Mouse (Mus musculus) kidney, postnatal 14 days (tissue): Measurements from ENCODE around the gene Pnmal2.

Experiments
- DNase-seq: peaks from one replicate; pipeline ENCODE4 v3.0.0; 2022; ENCODE audit warnings: mixed read lengths

Pnmal2 gene

DNA sequence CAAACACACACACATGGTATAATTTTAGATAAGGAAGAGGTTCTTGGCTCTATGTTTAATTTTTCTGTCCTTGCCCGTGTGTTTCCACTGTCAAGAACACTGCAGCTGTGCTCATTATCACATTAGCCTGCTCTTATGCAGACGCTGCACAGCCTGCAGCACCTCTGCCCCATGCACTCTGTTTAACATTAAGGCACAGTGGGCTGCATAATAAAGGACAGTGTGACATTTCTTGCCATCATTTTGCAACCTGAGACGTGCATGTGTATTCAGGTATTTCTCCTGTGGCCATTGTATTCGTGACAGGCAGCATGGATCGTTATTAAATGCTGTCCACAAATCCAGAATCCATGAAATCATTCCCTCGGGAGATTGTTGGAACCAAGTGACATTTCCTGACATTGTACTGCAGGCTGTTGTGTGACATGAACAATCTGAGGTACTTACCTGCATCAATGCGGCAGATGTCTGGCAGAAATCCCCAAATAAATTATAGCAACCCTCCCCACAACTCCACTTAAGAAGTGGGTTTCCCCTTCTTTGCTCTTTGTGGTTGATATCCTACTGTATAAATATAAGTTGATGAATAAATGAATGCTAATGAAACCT lies 43.2 kb downstream of the Pnmal2 start:
- no peak for DNase-seq

- DNase-seq = peak; percentile 65
Observed at GRCm38 (mm10) chr7:16988405-16988804, 43.9 kb downstream of the Pnmal2 start.

DNA sequence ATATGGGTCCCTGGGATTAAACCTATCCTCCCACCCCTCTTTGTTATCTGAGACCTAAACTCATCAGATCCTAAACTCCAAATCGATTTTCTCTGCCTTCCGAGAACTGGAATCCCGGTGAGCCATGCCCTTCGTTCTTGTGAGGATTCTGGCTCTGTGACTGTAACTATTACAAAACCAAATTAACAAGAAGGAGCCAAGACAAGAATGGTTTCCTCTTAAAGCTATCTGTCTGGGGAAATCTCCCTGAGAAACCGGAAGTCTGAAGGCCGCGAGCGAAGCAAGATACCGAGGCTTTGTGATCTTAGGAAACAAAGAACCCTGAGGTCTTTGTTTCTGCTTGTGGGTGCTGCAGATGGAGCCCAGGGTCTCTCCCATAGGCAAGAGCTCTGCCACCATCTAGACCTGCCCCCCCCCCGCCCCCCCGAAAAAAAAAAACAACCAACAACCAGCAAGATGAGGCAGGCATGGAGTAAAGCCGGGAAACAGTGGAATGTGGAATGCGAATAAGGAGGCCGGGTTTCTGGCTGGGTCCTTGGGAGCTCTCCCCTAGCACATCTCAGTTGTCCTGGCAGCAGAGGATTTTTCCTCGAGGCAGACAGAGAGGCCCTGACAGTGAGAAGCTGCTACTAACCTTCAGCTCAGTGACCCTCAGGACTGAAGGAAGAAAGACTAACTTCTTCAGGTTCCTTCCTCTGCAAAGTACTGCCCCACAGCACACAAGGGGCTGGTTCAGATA lies 45.7 kb downstream of the Pnmal2 start:
- no peak for DNase-seq

- no peak for DNase-seq
Observed at GRCm38 (mm10) chr7:16991681-16992450, 47.4 kb downstream of the Pnmal2 start.

DNA sequence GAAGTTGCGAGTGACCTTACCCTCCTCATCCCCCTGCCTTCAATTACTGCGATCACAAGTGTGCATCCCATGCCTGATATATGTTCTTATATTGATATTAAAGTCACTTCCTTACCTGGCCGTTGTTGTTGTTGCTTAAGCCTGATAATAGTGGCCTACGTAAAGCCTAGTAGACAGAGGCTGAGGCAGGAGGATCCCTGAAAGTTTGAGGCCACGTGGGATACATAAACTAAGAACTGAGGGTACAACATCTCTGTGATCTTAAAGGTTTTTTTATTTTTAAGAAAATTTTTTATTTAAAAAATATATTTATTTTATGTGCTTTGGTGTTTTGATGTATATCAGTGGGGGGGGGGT lies 47.9 kb downstream of the Pnmal2 start, which contains the start of gene Ccdc8:
Gene Ccdc8 (plus strand): TSS at position 258 of the 357 bp plus-strand sequence.
- no peak for DNase-seq

GRCm38 (mm10) chr7:16993651-16994399 lies 49.3 kb downstream of the Pnmal2 start:
- DNase-seq = peak; percentile 88

GRCm38 (mm10) chr7:16994400-16994799 lies 49.9 kb downstream of the Pnmal2 start:
- DNase-seq = no peak

GRCm38 (mm10) chr7:16995345-16995744 lies 50.9 kb downstream of the Pnmal2 start:
- no peak for DNase-seq
